Mouse (Mus musculus) G1E (cell line): ENCODE data around the gene Ino80b.

Experiments
- CTCF ChIP-seq: IDR thresholded peaks from 2 replicates; pipeline ENCODE4 v1.5.1; 2012; ENCODE audit warnings: low read depth, low read length, inconsistent platforms, mixed read lengths
- POLR2AphosphoS5 ChIP-seq: IDR thresholded peaks from 2 replicates; pipeline ENCODE4 v1.6.1; 2012; ENCODE audit warnings: low read depth, low read length, inconsistent platforms; ENCODE audit not compliant: insufficient replicate concordance

GRCm38 (mm10) chr6:83111510-83112136 is 13.6 kb downstream of the Ino80b start:
- TF ChIP-seq CTCF (no peak), POLR2AphosphoS5 (no peak)
